ENCODE assay signal across 8 mouse cellular contexts in genomic region chr4:150488096-150488748, GRCm38 (mm10).
DNase-seq lines count a peak whose midpoint lies in the region; ATAC-seq lines count a peak whose summit lies in the region.

No protein-coding gene starts in this region.

- 26% methylated on average over 12 of the region's 12 CpGs for WGBS in hindbrain, embryonic 11.5 days
- 14% methylated on average over 12 of the region's 12 CpGs for WGBS in neural tube, embryonic 14.5 days

- no peak overlapping the region for H3K9ac ChIP-seq in hindbrain, embryonic 11.5 days (ENCODE audit: low read depth, low read length)
- peak overlapping the region; percentile 43 for H3K9ac ChIP-seq in neural tube, embryonic 14.5 days (replicated peaks; ENCODE audit: low read depth, low read length)

- H3K27me3 ChIP-seq in hindbrain, embryonic 11.5 days (ENCODE audit: control insufficient read depth, insufficient read depth, low read length) = no peaks in the 10 kb centered on the region
- H3K27me3 ChIP-seq in neural tube, embryonic 14.5 days (ENCODE audit: control insufficient read depth, insufficient read depth, low read length) = no peaks in the 10 kb centered on the region

- H3K9me3 ChIP-seq in hindbrain, embryonic 11.5 days (ENCODE audit: control insufficient read depth, low read length) = no peaks in the 10 kb centered on the region
- no peaks in the 10 kb centered on the region for H3K9me3 ChIP-seq in neural tube, embryonic 14.5 days (ENCODE audit: control insufficient read depth, low read length)

- no peaks in the 10 kb centered on the region for H3K36me3 ChIP-seq in hindbrain, embryonic 11.5 days (ENCODE audit: control insufficient read depth, insufficient read depth, low read length)
- no peaks in the 10 kb centered on the region for H3K36me3 ChIP-seq in neural tube, embryonic 14.5 days (ENCODE audit: control insufficient read depth, insufficient read depth, low read length)

- H3K4me1 ChIP-seq in hindbrain, embryonic 11.5 days (replicated peaks; ENCODE audit: control insufficient read depth, insufficient read depth, low read length) = peaks cover 3% of the 10 kb centered on the region; the same call in 1 of the 2 replicates
- peaks cover 24% of the 10 kb centered on the region for H3K4me1 ChIP-seq in neural tube, embryonic 14.5 days (ENCODE audit: control insufficient read depth, insufficient read depth, low read length)

- peak overlapping the region; percentile 14; the same call in 1 of the 2 replicates for H3K4me2 ChIP-seq in hindbrain, embryonic 11.5 days (replicated peaks; ENCODE audit: low read depth, low read length)
- H3K4me2 ChIP-seq in neural tube, embryonic 14.5 days (ENCODE audit: low read depth, low read length) = peak overlapping the region; percentile 46

- ATAC-seq in hindbrain, embryonic 11.5 days (ENCODE audit: low FRiP score) = peak; percentile 75
- peak; percentile 97 for ATAC-seq in neural tube, embryonic 14.5 days (ENCODE audit: low read depth)

- no peak overlapping the region for H3K4me3 ChIP-seq in hindbrain, embryonic 11.5 days (ENCODE audit: low read depth, low read length)
- H3K4me3 ChIP-seq in neural tube, embryonic 14.5 days (ENCODE audit: low read depth, low read length) = peak overlapping the region; percentile 27

- 0 out of 2 replicates have a peak overlapping the region, but pooled peaks have one; percentile 21 for H3K27ac ChIP-seq in hindbrain, embryonic 11.5 days (ENCODE audit: low read depth, low read length)
- peak overlapping the region; percentile 75 for H3K27ac ChIP-seq in neural tube, embryonic 14.5 days (ENCODE audit: low read depth, low read length)

- peak; percentile 23 for DNase-seq in ES-CJ7 (ENCODE audit: low read depth, low spot score)
- DNase-seq in cerebellum, adult 9-10 months = peak; percentile 85
- peak; percentile 70 to 75 for DNase-seq in frontal cortex, postnatal 10 days (ENCODE audit: low spot score in 2 of 2)
- DNase-seq in hindbrain, embryonic 11.5 days (ENCODE audit: low spot score) = peak; percentile 80
- DNase-seq in layer of hippocampus, adult 8-10 months (ENCODE audit: low spot score in 2 of 2) = peak; percentile 80 to 88
- DNase-seq in lung, adult 18-20 months = peak; percentile 83 to 89
- peak; percentile 96 for DNase-seq in telencephalon, adult 2 months (ENCODE audit: low read depth, low spot score)

Comparison
In these comparisons a context has a peak if more than half of its experiments do, and no peak if none do; other contexts are left out.
1. DNase-seq: peak in every context shown above with its lines; median percentile 96 in telencephalon, adult 2 months; 86 in lung, adult 18-20 months; 85 in cerebellum, adult 9-10 months; 84 in layer of hippocampus, adult 8-10 months; 80 in hindbrain, embryonic 11.5 days; 72 in frontal cortex, postnatal 10 days; 23 in ES-CJ7.